Mouse (Mus musculus) stomach, embryonic 14.5 days (tissue): ENCODE measurements around the gene Pwwp2b. TPM values are rescaled to one million over a fixed set of nuclear protein-coding genes. Genes with fewer than 3 reads are reported as not detected.
A peak's percentile ranks its signal among the peaks of the same experiment; 100 is the strongest.

ENCODE experiments used
- ATAC-seq: fragments of 200-750 bp; cut with Nextera tagmentation; 2 replicates; pipeline ENCODE4 v1.8.0; 2017; ENCODE audit warnings: low read depth, moderate TSS enrichment; ENCODE audit not compliant: insufficient number of reproducible peaks, insufficient read depth, low FRiP score
- H3K27ac ChIP-seq: fragments of 300-500 bp; sonication (generic); 2 replicates; pipeline ENCODE4 v1.5.1; 2014; ENCODE audit warnings: mild to moderate bottlenecking, low read length, moderate library complexity, mixed read lengths
- H3K27me3 ChIP-seq: fragments of 300-500 bp; sonication (generic); 2 replicates; pipeline ENCODE4 v1.6.1; 2014; ENCODE audit warnings: low read length, control low read depth, mixed read lengths; ENCODE audit not compliant: control insufficient read depth, insufficient read depth
- H3K36me3 ChIP-seq: fragments of 300-500 bp; sonication (generic); 2 replicates; pipeline ENCODE4 v1.6.1; 2014; ENCODE audit warnings: mild to moderate bottlenecking, control low read depth, low read length, moderate library complexity, mixed read lengths; ENCODE audit not compliant: control insufficient read depth, insufficient read depth
- H3K4me1 ChIP-seq: fragments of 300-500 bp; sonication (generic); 2 replicates; pipeline ENCODE4 v1.6.1; 2014; ENCODE audit warnings: low read length, control low read depth, mixed read lengths; ENCODE audit not compliant: control insufficient read depth, insufficient read depth
- H3K4me2 ChIP-seq: fragments of 300-500 bp; sonication (generic); replicated peaks from 2 replicates; pipeline ENCODE4 v1.6.1; 2014; ENCODE audit warnings: low read depth, low read length, control low read depth
- H3K4me3 ChIP-seq: fragments of 300-500 bp; sonication (generic); 2 replicates; pipeline ENCODE4 v1.5.1; 2014; ENCODE audit warnings: low read depth, low read length, control low read depth
- H3K9ac ChIP-seq: fragments of 300-500 bp; sonication (generic); replicated peaks from 2 replicates; pipeline ENCODE4 v1.6.1; 2014; ENCODE audit warnings: low read depth, mild to moderate bottlenecking, control low read depth, low read length, moderate library complexity, mixed read lengths
- H3K9me3 ChIP-seq: fragments of 300-500 bp; sonication (generic); 2 replicates; pipeline ENCODE4 v1.6.1; 2016; ENCODE audit warnings: low read depth, low read length, control low read depth; ENCODE audit not compliant: control insufficient read depth
- WGBS: fragments of 180-500 bp; shearing (Covaris S2); extraction: QIAGEN DNeasy Blood & Tissue Kit; methylation state at CpG from one replicate; pipeline ENCODE4 v1.1.7; 2014; 5-methylcytosine and 5-hydroxymethylcytosine counted together
- polyA plus RNA-seq: library from polyadenylated mRNA; unstranded; fragments of >200 nt; fragmentation: Nextera tagmentation; extraction: Ambion mirVana; gene quantifications from 2 replicates; pipeline ENCODE4 v1.2.1, GENCODE M21; 2014

Gene Pwwp2b
- polyA plus RNA-seq, 1 experiment from 2014 or later = 17.0 TPM

DNA sequence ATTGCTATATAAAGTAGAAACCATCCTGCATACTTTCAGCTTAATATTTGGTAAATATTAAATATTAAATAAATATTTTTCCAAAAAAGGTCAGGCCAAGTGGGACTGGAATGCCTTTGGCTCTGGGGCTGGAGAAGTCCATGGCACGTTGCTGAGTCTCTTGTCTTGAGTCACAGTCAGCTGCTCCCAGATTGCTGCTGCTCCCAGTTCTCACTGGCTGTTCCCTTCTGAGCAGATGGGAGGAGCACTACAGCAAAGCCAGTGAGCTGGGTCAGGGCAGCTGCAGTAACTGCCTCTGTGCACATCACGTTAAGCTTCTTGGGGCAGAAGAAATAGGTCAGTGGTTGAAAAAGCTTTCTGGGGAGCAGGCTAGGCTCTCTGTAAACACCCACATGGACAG is 28.0 kb upstream of the Pwwp2b start:
- no peak overlapping the region for H3K4me3 ChIP-seq
- H3K27me3 ChIP-seq = no peaks in the 10 kb centered on the region
- H3K4me2 ChIP-seq = no peak overlapping the region
- H3K9ac ChIP-seq = no peak overlapping the region
- peaks cover 7% of the 10 kb centered on the region; the same call in 1 of the 2 replicates for H3K4me1 ChIP-seq
- H3K27ac ChIP-seq = no peak overlapping the region
- peak; percentile 47; the same call in 1 of the 2 replicates for ATAC-seq
- WGBS = 29% methylated on average over 2 of the region's 2 CpGs
- H3K9me3 ChIP-seq = no peaks in the 10 kb centered on the region
- no peaks in the 10 kb centered on the region for H3K36me3 ChIP-seq

DNA sequence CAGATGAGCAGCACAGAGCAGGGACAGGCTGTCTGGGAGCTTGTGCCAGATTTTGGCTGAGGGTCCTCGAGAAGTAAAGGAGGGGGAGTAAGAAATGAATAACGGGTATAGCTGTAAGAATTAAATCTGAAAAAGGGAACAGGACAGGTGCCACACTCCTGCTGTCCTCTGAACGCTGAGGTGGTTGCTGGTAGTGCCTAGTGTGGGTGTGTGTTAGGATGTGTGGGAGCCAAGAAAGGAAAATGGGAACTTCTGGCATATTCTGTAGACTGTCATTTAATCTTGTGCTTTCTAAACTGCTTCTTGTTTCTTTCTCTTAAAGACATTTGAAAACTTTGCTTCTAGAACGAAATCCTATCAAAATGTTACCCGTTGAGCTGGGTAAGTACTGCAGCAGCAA is 27.2 kb upstream of the Pwwp2b start:
- H3K27me3 ChIP-seq = no peaks in the 10 kb centered on the region
- H3K4me3 ChIP-seq = no peak overlapping the region
- WGBS = 84% methylated on average over 5 of the region's 5 CpGs
- H3K9ac ChIP-seq = no peak overlapping the region
- H3K4me1 ChIP-seq = peaks cover 10% of the 10 kb centered on the region; the same call in 1 of the 2 replicates
- H3K36me3 ChIP-seq = no peaks in the 10 kb centered on the region
- ATAC-seq = no peak
- H3K4me2 ChIP-seq = no peak overlapping the region
- H3K9me3 ChIP-seq = no peaks in the 10 kb centered on the region
- no peak overlapping the region for H3K27ac ChIP-seq

DNA sequence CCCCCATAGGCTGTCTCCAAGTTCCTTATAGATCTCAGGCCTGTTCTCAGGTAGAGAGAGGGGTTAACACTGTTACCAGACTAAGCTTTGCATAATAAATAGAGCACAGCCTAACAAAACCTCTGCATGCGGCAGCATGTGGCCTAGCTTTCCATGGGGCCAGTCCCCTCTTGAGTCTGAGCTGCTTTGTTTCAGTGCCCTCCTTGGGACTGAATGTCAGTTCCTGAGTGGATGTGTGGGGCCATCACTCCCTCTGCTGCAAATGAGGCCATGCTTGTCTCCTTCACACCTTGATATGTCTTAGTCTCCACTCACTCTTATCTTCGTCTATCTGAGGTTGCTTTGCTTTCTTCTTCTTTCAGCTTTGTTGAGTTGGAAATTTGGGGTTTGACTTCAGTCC is 26.4 kb upstream of the Pwwp2b start:
- WGBS = 76% methylated on average over 2 of the region's 2 CpGs
- no peak for ATAC-seq
- Histone ChIP-seq H3K4me1 (peaks cover 10% of the 10 kb centered on the region; the same call in 1 of the 2 replicates), H3K9ac (no peak overlapping the region), H3K36me3 (no peaks in the 10 kb centered on the region), H3K27ac (no peak overlapping the region), H3K4me2 (no peak overlapping the region), H3K27me3 (no peaks in the 10 kb centered on the region), H3K4me3 (no peak overlapping the region), H3K9me3 (no peaks in the 10 kb centered on the region)

DNA sequence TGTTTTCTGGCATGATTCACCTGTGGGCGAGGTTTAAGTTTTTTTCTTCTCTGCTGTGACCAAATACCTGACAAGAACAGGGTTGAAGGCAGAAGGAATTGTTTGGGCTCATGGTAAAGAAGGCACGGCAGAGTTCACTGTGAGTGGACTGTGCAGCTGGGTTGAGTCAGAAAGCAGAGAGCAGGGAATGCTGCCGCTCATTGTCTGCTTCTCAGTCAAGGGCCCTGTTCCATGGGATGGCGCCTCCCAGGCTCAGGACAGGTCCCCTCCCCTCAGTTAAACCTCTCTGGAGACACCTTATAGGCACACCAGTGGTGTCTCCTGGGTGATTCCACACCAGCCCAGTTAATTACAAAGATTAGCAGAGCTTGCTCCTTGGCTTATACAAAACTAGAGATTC is 25.9 kb upstream of the Pwwp2b start:
- WGBS = 78% methylated on average over 4 of the region's 4 CpGs
- H3K4me1 ChIP-seq = peaks cover 10% of the 10 kb centered on the region; the same call in 1 of the 2 replicates
- H3K27me3 ChIP-seq = no peaks in the 10 kb centered on the region
- H3K36me3 ChIP-seq = no peaks in the 10 kb centered on the region
- no peak overlapping the region for H3K4me3 ChIP-seq
- H3K4me2 ChIP-seq = no peak overlapping the region
- no peak overlapping the region for H3K27ac ChIP-seq
- no peak for ATAC-seq
- no peaks in the 10 kb centered on the region for H3K9me3 ChIP-seq
- no peak overlapping the region for H3K9ac ChIP-seq

DNA sequence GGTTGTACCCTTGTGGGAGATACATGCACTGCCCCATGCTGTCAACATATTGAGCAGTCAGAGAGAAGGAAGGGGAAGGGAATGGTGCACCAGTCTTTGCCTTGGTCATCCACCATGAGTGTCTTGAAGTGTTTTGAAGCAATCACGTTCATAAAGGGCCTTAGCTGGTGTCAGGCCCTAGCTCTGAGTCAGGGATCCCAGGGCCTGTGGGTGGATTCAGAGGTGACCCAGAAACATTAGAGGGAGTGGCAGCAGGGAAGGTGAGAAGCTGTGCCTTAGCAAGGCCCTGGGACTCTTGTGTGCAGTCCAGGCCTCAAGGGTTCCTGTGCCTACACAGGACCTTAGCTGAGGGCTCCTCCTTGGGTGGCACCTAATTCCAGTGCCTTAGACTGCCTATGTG is 24.2 kb upstream of the Pwwp2b start:
- H3K27ac ChIP-seq = no peak overlapping the region
- peaks cover 6% of the 10 kb centered on the region; the same call in 1 of the 2 replicates for H3K4me1 ChIP-seq
- no peaks in the 10 kb centered on the region for H3K27me3 ChIP-seq
- no peaks in the 10 kb centered on the region for H3K9me3 ChIP-seq
- no peak overlapping the region for H3K9ac ChIP-seq
- 75% methylated on average over 1 of the region's 1 CpGs for WGBS
- no peak for ATAC-seq
- no peaks in the 10 kb centered on the region for H3K36me3 ChIP-seq
- no peak overlapping the region for H3K4me2 ChIP-seq
- no peak overlapping the region for H3K4me3 ChIP-seq

DNA sequence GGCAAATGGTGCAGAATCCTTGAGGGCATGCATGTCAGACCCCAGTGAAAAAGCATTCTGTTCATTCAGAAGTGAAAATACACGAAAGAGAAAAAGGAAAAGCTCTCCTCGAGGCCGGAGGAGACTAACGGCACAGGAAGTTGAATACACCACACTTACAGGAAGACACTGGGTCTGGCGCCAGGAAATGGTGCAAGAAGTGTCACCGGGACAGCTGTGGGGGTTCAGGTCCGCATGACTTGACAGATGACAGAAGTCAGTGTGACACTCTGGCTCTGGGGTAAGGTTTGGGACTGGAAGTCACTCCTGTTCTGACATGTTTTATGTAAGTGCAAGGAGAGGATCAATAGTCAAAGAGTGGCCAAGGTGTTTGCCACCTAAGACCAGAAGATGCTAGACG is 23.6 kb upstream of the Pwwp2b start:
- Histone ChIP-seq H3K36me3 (no peaks in the 10 kb centered on the region), H3K27ac (no peak overlapping the region), H3K4me2 (no peak overlapping the region), H3K27me3 (no peaks in the 10 kb centered on the region), H3K4me3 (no peak overlapping the region), H3K9ac (no peak overlapping the region), H3K4me1 (0 out of 2 replicates have a peak, but pooled peaks cover 5% of the 10 kb centered on the region), H3K9me3 (no peaks in the 10 kb centered on the region)
- 57% methylated on average over 8 of the region's 8 CpGs for WGBS
- no peak for ATAC-seq

DNA sequence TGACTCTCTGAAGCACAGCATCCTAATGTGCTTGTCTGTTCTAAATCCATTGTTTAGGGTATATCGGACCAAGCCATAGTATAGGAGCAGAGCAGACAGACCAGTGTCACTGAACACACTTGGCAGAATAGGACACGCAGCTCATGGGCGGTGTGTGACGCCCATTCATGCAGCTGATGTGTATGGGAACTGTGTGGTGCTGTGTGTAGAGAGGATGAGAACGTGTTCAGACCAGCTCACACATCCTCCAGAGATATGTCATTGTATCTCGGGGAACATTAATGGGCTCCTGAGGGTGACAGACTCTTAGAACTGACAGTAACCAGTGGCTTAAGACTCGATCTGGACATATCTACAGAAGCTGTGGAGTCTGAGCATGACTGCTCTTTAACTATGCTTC is 21.9 kb upstream of the Pwwp2b start:
- H3K36me3 ChIP-seq = no peaks in the 10 kb centered on the region
- no peak overlapping the region for H3K27ac ChIP-seq
- 0 out of 2 replicates have a peak, but pooled peaks cover 5% of the 10 kb centered on the region for H3K4me1 ChIP-seq
- no peaks in the 10 kb centered on the region for H3K9me3 ChIP-seq
- no peak overlapping the region for H3K9ac ChIP-seq
- H3K4me2 ChIP-seq = no peak overlapping the region
- no peaks in the 10 kb centered on the region for H3K27me3 ChIP-seq
- no peak for ATAC-seq
- WGBS = 88% methylated on average over 7 of the region's 7 CpGs
- H3K4me3 ChIP-seq = no peak overlapping the region

DNA sequence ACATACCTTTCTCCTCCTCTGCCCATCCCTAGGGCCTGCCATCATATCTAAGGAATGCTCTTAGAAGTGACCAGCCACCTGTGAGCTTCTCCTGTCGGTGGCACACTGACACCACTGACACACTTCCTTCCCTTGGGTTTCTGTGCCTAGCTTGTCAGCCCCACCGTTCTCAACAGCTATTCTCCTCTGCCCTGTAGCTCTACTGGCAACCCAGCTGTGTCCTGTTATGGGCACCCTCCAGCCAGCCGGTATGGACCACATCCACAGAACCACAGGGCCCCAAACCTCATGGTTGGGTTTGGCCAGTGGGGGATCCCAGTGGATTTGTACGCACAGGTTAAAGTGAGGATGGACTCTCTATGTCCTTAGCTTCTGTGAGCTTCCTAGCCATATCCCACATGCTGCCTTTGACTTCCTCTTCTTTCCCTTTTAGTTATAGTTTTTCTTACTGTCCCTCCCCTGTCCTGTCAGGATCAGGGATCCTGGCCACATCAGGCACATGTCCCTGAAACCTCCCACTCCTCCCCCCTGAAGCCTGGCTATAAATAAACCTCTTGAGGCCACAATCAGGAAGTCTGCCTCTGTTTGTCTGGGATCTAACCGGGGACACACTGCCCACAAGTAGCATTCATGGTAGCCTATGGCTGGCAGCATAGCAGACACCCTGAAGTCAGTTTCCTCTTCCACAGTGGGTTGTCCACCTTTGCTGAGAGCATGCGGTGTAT is 19.7 kb upstream of the Pwwp2b start:
- H3K36me3 ChIP-seq = no peaks in the 10 kb centered on the region
- H3K9ac ChIP-seq = no peak overlapping the region
- no peaks in the 10 kb centered on the region for H3K9me3 ChIP-seq
- no peaks in the 10 kb centered on the region for H3K27me3 ChIP-seq
- no peak overlapping the region for H3K4me3 ChIP-seq
- H3K4me2 ChIP-seq = no peak overlapping the region
- 0 out of 2 replicates have a peak, but pooled peaks cover 5% of the 10 kb centered on the region for H3K4me1 ChIP-seq
- ATAC-seq = no peak
- 0 out of 2 replicates have a peak overlapping the region, but pooled peaks have one; percentile 21 for H3K27ac ChIP-seq
- 75% methylated on average over 6 of the region's 6 CpGs for WGBS

DNA sequence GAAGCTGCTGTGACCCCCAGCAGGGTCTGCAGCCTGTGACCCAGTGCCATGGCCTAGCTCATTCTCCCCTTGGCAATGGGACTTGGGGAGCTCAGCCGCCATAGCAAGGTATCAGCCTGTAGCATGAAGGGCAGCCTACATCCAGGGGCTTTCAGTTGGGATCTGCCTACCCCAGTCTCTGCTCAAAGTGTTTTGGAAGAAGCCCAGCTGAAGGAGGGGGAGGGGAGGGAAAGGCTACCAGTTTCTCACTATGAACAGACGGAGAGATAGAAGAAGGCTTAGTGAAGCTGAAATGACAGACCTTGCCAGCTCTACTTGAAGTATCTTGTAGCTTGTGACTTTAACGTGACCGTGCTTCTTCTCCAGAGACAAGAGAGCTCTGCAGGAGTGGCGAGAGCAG is 18.4 kb upstream of the Pwwp2b start:
- Histone ChIP-seq H3K4me2 (no peak overlapping the region), H3K27me3 (no peaks in the 10 kb centered on the region), H3K4me1 (peaks cover 14% of the 10 kb centered on the region; the same call in 1 of the 2 replicates), H3K4me3 (no peak overlapping the region), H3K9ac (no peak overlapping the region), H3K9me3 (no peaks in the 10 kb centered on the region), H3K27ac (no peak overlapping the region), H3K36me3 (no peaks in the 10 kb centered on the region)
- ATAC-seq = no peak
- 87% methylated on average over 5 of the region's 5 CpGs for WGBS
